30 mouse cellular contexts compared by ENCODE assay signal in the genomic region with DNA sequence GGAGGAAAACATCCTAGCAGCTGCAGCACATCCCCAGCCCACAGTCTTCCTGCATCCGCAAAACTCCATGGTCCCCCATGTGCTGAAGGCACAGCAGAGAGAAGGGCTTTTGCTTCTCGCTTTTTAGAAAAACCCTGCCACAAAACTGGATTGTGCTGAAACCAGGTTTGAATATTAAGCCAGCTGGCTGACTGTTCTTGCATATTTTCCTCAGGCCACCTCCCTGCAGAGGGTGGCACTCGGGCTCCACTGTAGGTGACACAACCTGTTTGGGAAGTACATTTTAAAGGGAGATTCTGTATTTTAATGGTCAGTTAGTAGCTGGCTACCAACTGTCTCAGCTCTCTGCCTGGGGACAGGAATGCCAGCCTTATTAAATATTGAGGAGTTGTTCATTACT.
DNase-seq lines count a peak whose midpoint lies in the region; ATAC-seq and TF ChIP-seq lines count a peak whose summit lies in the region.
"Had no signal": no experiment of that assay in that cellular context is flagged by ENCODE, and none has a peak within 500 bp of the region (broad histone marks: within the 10 kb centered on the region; RNA-seq: fewer than 3 reads in every experiment).

No protein-coding gene starts in this region.

- no peak for ATAC-seq in hindbrain, embryonic 14.5 days (ENCODE audit: low FRiP score)
- no peak for ATAC-seq in hindbrain, postnatal 0 days
- no peak for ATAC-seq in midbrain, embryonic 13.5 days
- no peak for ATAC-seq in forebrain, embryonic 13.5 days
- ATAC-seq: CD4-positive, CD25-positive, alpha-beta regulatory T cell, adult 4 months; forebrain, embryonic 16.5 days; inflammation-experienced regulatory T-cells, adult 6 months; lung, postnatal 0 days had no signal

- H3K9me3 ChIP-seq in hindbrain, embryonic 14.5 days (ENCODE audit: control insufficient read depth, low read length) = no peaks in the 10 kb centered on the region
- H3K9me3 ChIP-seq in hindbrain, postnatal 0 days (ENCODE audit: low read length) = no peaks in the 10 kb centered on the region
- H3K9me3 ChIP-seq in midbrain, embryonic 13.5 days = no peaks in the 10 kb centered on the region
- H3K9me3 ChIP-seq in midbrain, embryonic 10.5 days (replicated peaks) = no peaks in the 10 kb centered on the region
- no peaks in the 10 kb centered on the region for H3K9me3 ChIP-seq in forebrain, embryonic 13.5 days (replicated peaks)
- H3K9me3 ChIP-seq: embryonic facial prominence, embryonic 13.5 days; forebrain, embryonic 10.5 days; hindbrain, embryonic 12.5 days; limb, embryonic 10.5 days; limb, embryonic 15.5 days; liver, embryonic 13.5 days; megakaryocyte, embryonic 14.5 days; neural tube, embryonic 15.5 days had no signal

- H3K36me3 ChIP-seq in hindbrain, embryonic 14.5 days (replicated peaks; ENCODE audit: control insufficient read depth, insufficient read depth) = no peaks in the 10 kb centered on the region
- H3K36me3 ChIP-seq in hindbrain, postnatal 0 days (ENCODE audit: insufficient read depth, low read length) = no peaks in the 10 kb centered on the region
- H3K36me3 ChIP-seq in midbrain, embryonic 13.5 days = no peaks in the 10 kb centered on the region
- no peaks in the 10 kb centered on the region for H3K36me3 ChIP-seq in midbrain, embryonic 10.5 days
- no peaks in the 10 kb centered on the region for H3K36me3 ChIP-seq in forebrain, embryonic 13.5 days (ENCODE audit: poor library complexity, severe bottlenecking)
- H3K36me3 ChIP-seq: embryonic facial prominence, embryonic 13.5 days; forebrain, embryonic 10.5 days; hindbrain, embryonic 12.5 days; limb, embryonic 10.5 days; limb, embryonic 15.5 days; liver, embryonic 13.5 days; neural tube, embryonic 15.5 days had no signal

- 74% methylated on average over 3 of the region's 3 CpGs for WGBS in hindbrain, embryonic 14.5 days
- 67% methylated on average over 3 of the region's 3 CpGs for WGBS in hindbrain, postnatal 0 days
- WGBS in midbrain, embryonic 13.5 days = 71% methylated on average over 3 of the region's 3 CpGs
- 89% methylated on average over 3 of the region's 3 CpGs for WGBS in midbrain, embryonic 10.5 days
- WGBS in forebrain, embryonic 13.5 days = 80% methylated on average over 3 of the region's 3 CpGs

- H3K4me2 ChIP-seq in hindbrain, embryonic 14.5 days (replicated peaks) = no peak overlapping the region
- no peak overlapping the region for H3K4me2 ChIP-seq in hindbrain, postnatal 0 days (ENCODE audit: low read depth, low read length)
- no peak overlapping the region for H3K4me2 ChIP-seq in midbrain, embryonic 13.5 days (replicated peaks)
- no peak overlapping the region for H3K4me2 ChIP-seq in forebrain, embryonic 13.5 days
- H3K4me2 ChIP-seq: embryonic facial prominence, embryonic 13.5 days; hindbrain, embryonic 12.5 days; limb, embryonic 15.5 days; liver, embryonic 13.5 days; neural tube, embryonic 15.5 days had no signal

- H3K4me1 ChIP-seq in hindbrain, embryonic 14.5 days (replicated peaks; ENCODE audit: control insufficient read depth, insufficient read depth, low read length) = 0 out of 2 replicates have a peak, but pooled peaks cover 4% of the 10 kb centered on the region
- H3K4me1 ChIP-seq in hindbrain, postnatal 0 days (ENCODE audit: insufficient read depth, low read length) = no peaks in the 10 kb centered on the region
- no peaks in the 10 kb centered on the region for H3K4me1 ChIP-seq in midbrain, embryonic 13.5 days (replicated peaks)
- no peaks in the 10 kb centered on the region for H3K4me1 ChIP-seq in midbrain, embryonic 10.5 days
- no peaks in the 10 kb centered on the region for H3K4me1 ChIP-seq in forebrain, embryonic 13.5 days
- H3K4me1 ChIP-seq: forebrain, embryonic 10.5 days; hindbrain, embryonic 12.5 days; limb, embryonic 10.5 days; limb, embryonic 15.5 days; liver, embryonic 13.5 days; megakaryocyte, embryonic 14.5 days; neural tube, embryonic 15.5 days had no signal

- no peak for TF ChIP-seq CTCF in hindbrain, postnatal 0 days (IDR thresholded peaks at IDR 0.05; ENCODE audit: low read depth)

- H3K4me3 ChIP-seq in hindbrain, embryonic 14.5 days (replicated peaks; ENCODE audit: low read length) = no peak overlapping the region
- no peak overlapping the region for H3K4me3 ChIP-seq in hindbrain, postnatal 0 days (ENCODE audit: low read length)
- no peak overlapping the region for H3K4me3 ChIP-seq in midbrain, embryonic 13.5 days (replicated peaks)
- H3K4me3 ChIP-seq in midbrain, embryonic 10.5 days = no peak overlapping the region
- H3K4me3 ChIP-seq in forebrain, embryonic 13.5 days = no peak overlapping the region
- H3K4me3 ChIP-seq: embryonic facial prominence, embryonic 13.5 days; forebrain, embryonic 10.5 days; gastrocnemius, adult 2 months; hindbrain, embryonic 12.5 days; limb, embryonic 10.5 days; limb, embryonic 15.5 days; liver, embryonic 13.5 days; megakaryocyte, embryonic 14.5 days; neural tube, embryonic 15.5 days had no signal

- H3K9ac ChIP-seq in hindbrain, embryonic 14.5 days = no peak overlapping the region
- no peak overlapping the region for H3K9ac ChIP-seq in hindbrain, postnatal 0 days (replicated peaks; ENCODE audit: low read length)
- no peak overlapping the region for H3K9ac ChIP-seq in midbrain, embryonic 13.5 days (replicated peaks)
- H3K9ac ChIP-seq in forebrain, embryonic 13.5 days = no peak overlapping the region
- H3K9ac ChIP-seq: embryonic facial prominence, embryonic 13.5 days; hindbrain, embryonic 12.5 days; limb, embryonic 15.5 days; liver, embryonic 13.5 days; neural tube, embryonic 15.5 days had no signal

- no peak for DNase-seq in hindbrain, embryonic 14.5 days (ENCODE audit: low spot score)
- no peak for DNase-seq in hindbrain, postnatal 0 days (ENCODE audit: low spot score)
- no peak for DNase-seq in midbrain, embryonic 10.5 days (ENCODE audit: low spot score)
- peak; percentile 6 to 56 for DNase-seq in kidney, postnatal 25 days
- no peak for DNase-seq in cerebellum, adult 9-10 months
- DNase-seq: adrenal gland, postnatal 25 days; cerebellum, adult 11-12 months; cerebellum, postnatal 10 days; gastrocnemius, adult 2 months; gastrocnemius, postnatal 36 days; heart, postnatal 14 days; liver, embryonic 13.5 days; lung, adult 18-20 months; lung, postnatal 4 days; right cerebral cortex, postnatal 25 days; thymus, postnatal 14 days had no signal

- 0 out of 2 replicates have a peak overlapping the region, but pooled peaks have one; percentile 14 for H3K27ac ChIP-seq in hindbrain, embryonic 14.5 days
- H3K27ac ChIP-seq in hindbrain, postnatal 0 days = no peak overlapping the region
- peak overlapping the region; percentile 31; the same call in 1 of the 2 replicates for H3K27ac ChIP-seq in midbrain, embryonic 13.5 days
- no peak overlapping the region for H3K27ac ChIP-seq in midbrain, embryonic 10.5 days (replicated peaks)
- H3K27ac ChIP-seq in forebrain, embryonic 13.5 days = no peak overlapping the region
- H3K27ac ChIP-seq: embryonic facial prominence, embryonic 13.5 days; forebrain, embryonic 10.5 days; gastrocnemius, adult 2 months; hindbrain, embryonic 12.5 days; kidney, postnatal 0 days; limb, embryonic 10.5 days; limb, embryonic 15.5 days; liver, embryonic 13.5 days; neural tube, embryonic 15.5 days had no signal

- H3K27me3 ChIP-seq in hindbrain, embryonic 14.5 days (ENCODE audit: control insufficient read depth, insufficient read depth, low read length) = no peaks in the 10 kb centered on the region
- no peaks in the 10 kb centered on the region for H3K27me3 ChIP-seq in hindbrain, postnatal 0 days (ENCODE audit: insufficient read depth, low read length)
- no peaks in the 10 kb centered on the region for H3K27me3 ChIP-seq in midbrain, embryonic 13.5 days
- H3K27me3 ChIP-seq in midbrain, embryonic 10.5 days (ENCODE audit: low read depth, poor library complexity, severe bottlenecking) = no peaks in the 10 kb centered on the region
- H3K27me3 ChIP-seq in forebrain, embryonic 13.5 days = peaks cover 72% of the 10 kb centered on the region
- H3K27me3 ChIP-seq: embryonic facial prominence, embryonic 13.5 days; hindbrain, embryonic 12.5 days; limb, embryonic 15.5 days; liver, embryonic 13.5 days; megakaryocyte, embryonic 14.5 days; neural tube, embryonic 15.5 days had no signal

Comparison
In these comparisons a context has a peak if more than half of its experiments do, and no peak if none do; other contexts are left out.
1. H3K27ac ChIP-seq: peak in hindbrain, embryonic 14.5 days (single experiment) and midbrain, embryonic 13.5 days (single experiment); none in hindbrain, postnatal 0 days (single experiment), midbrain, embryonic 10.5 days (single experiment) and forebrain, embryonic 13.5 days (single experiment).
2. DNase-seq: peak in kidney, postnatal 25 days (2 of 2); none in hindbrain, embryonic 14.5 days (single experiment), hindbrain, postnatal 0 days (single experiment), midbrain, embryonic 10.5 days (single experiment) and cerebellum, adult 9-10 months (single experiment).